Mouse (Mus musculus) kidney, embryonic 16.5 days (tissue): ENCODE measurements around the gene Ercc6. TPM values are rescaled to one million over a fixed set of nuclear protein-coding genes. Genes with fewer than 3 reads are reported as not detected.

Experiments
- ATAC-seq: fragments of 200-750 bp; cut with Nextera tagmentation; 2 replicates; pipeline ENCODE4 v1.8.0; 2017; ENCODE audit warnings: moderate TSS enrichment; ENCODE audit not compliant: low FRiP score, low TSS enrichment
- H3K27ac ChIP-seq: fragments of 300-500 bp; sonication (generic); 2 replicates; pipeline ENCODE4 v1.5.1; 2014; ENCODE audit warnings: low read length
- H3K27me3 ChIP-seq: fragments of 300-500 bp; sonication (generic); 2 replicates; pipeline ENCODE4 v1.6.1; 2014; ENCODE audit warnings: low read length, control low read depth, mixed read lengths; ENCODE audit not compliant: insufficient read depth
- H3K36me3 ChIP-seq: fragments of 300-500 bp; sonication (generic); 2 replicates; pipeline ENCODE4 v1.6.1; 2014; ENCODE audit warnings: low read length, control low read depth, mixed read lengths; ENCODE audit not compliant: insufficient read depth
- H3K4me1 ChIP-seq: fragments of 300-500 bp; sonication (generic); 2 replicates; pipeline ENCODE4 v1.6.1; 2014; ENCODE audit warnings: low read length, control low read depth, mixed read lengths; ENCODE audit not compliant: insufficient read depth
- H3K4me2 ChIP-seq: fragments of 300-500 bp; sonication (generic); replicated peaks from 2 replicates; pipeline ENCODE4 v1.6.1; 2014; ENCODE audit warnings: low read depth, low read length
- H3K4me3 ChIP-seq: fragments of 300-500 bp; sonication (generic); 2 replicates; pipeline ENCODE4 v1.5.1; 2014; ENCODE audit warnings: mild to moderate bottlenecking, low read length
- H3K9ac ChIP-seq: fragments of 300-500 bp; sonication (generic); replicated peaks from 2 replicates; pipeline ENCODE4 v1.6.1; 2014; ENCODE audit warnings: low read length
- H3K9me3 ChIP-seq: fragments of 300-500 bp; sonication (generic); 2 replicates; pipeline ENCODE4 v1.6.1; 2016; ENCODE audit warnings: low read length, control low read depth
- WGBS: fragments of 180-500 bp; shearing (Covaris S2); extraction: QIAGEN DNeasy Blood & Tissue Kit; methylation state at CpG from one replicate; pipeline ENCODE4 v1.1.7; 2014; 5-methylcytosine and 5-hydroxymethylcytosine counted together
- polyA plus RNA-seq: library from polyadenylated mRNA; unstranded; fragments of >200 nt; fragmentation: Nextera tagmentation; extraction: Ambion mirVana; gene quantifications from 2 replicates; pipeline ENCODE4 v1.2.1, GENCODE M21; 2015

Ercc6 gene
- polyA plus RNA-seq, 1 experiment from 2014 or later = 17.7 TPM

DNA sequence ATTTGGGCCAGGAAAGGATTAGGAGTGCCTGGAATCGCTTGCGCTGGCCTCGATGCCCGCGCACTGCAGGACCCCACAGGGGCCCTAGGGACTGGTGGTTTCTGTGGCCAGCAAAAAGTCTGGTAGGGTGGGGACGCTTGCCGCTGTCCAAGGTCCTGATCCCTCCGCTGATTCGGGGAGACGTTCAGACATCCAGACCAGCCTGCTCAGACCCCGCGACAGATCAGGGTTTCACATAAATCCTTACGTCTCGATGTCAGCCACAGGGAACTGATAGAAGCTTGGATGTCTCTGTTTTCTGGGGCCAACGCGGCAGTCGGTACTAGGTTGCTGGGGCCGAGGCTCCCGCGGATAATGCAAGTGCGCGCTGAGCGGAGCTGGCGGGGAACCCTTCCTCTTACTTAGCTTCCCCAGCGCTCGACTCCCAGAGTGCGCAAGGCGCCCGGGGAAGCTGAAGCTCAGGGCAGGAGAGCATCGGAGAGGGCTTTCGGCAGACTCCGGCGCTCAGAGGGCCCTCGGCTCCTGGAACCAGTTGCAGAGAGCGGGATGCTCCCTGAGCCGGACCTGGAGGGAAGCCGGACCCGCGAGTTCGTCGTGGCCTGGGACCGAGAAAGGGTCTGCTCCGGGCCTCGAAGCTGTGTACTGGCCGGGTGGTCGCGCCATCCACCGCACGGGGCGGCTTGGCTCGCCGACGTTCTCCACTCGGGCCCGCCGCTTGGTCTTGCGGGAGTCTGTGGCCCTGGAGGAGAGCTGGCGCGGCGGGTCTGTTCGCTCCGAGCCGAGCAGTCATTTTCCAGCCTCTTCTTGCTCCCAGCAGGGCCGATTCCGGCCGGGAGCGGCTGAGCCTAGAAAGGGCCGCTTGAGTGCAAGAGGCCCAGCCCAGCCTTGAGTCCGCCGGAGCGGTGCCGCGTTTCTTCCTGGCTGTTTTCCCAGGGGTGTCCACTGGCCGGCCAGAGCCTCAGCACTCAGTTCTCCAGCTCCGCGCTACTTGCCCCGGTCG lies 84.2 kb downstream of the Ercc6 start:
- H3K4me1 ChIP-seq = peaks cover 12% of the 10 kb centered on the region
- H3K9ac ChIP-seq = no peak overlapping the region
- WGBS = under 1% methylated on average over 74 of the region's 78 CpGs
- H3K4me3 ChIP-seq = peak overlapping the region; percentile 28
- no peak overlapping the region for H3K27ac ChIP-seq
- peak; percentile 89 for ATAC-seq
- peak overlapping the region; percentile 44 for H3K4me2 ChIP-seq
- H3K27me3 ChIP-seq = peaks cover 89% of the 10 kb centered on the region
- H3K9me3 ChIP-seq = no peaks in the 10 kb centered on the region
- H3K36me3 ChIP-seq = no peaks in the 10 kb centered on the region

DNA sequence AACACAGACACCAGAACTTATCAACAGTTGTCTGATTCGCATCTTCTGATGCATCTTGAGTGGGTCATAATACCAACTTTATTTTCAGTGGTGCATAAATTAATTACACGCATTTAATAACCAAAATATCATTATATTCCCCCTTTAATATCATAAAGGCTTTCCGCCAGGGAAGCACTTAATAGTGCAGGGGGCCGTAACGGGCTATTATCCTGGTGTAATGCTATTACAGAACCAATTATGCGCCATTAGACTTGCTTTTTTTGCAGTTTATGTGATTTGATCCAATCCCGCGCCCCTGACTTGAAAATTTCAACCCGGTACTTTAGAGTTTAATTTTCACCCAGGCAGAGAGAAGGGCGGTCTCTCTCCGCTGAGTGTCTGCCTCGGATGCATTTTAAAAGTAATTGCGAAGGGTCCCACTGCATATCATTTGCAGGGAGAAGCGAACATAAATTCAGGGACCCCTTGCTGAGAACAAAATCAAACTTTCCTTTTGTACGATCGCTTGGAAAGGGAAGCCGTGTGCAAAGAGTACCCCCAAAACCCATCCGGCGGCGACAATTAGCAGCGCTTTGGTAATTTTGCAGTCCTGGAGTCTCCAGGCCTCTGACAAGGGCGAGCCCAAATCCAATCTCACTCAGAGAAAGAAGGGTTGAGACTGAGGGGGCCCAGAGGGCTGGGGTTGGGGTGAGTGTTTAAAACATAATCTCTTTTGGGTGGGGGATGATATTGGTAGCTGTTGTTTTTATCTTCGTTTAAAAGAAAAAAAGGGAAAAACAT lies 85.3 kb downstream of the Ercc6 start:
- Histone ChIP-seq H3K36me3 (no peaks in the 10 kb centered on the region), H3K4me2 (no peak overlapping the region), H3K4me1 (peaks cover 12% of the 10 kb centered on the region), H3K27me3 (peaks cover 91% of the 10 kb centered on the region), H3K9ac (no peak overlapping the region), H3K9me3 (no peaks in the 10 kb centered on the region), H3K4me3 (no peak overlapping the region), H3K27ac (no peak overlapping the region)
- ATAC-seq = no peak
- 6% methylated on average over 23 of the region's 23 CpGs for WGBS

DNA sequence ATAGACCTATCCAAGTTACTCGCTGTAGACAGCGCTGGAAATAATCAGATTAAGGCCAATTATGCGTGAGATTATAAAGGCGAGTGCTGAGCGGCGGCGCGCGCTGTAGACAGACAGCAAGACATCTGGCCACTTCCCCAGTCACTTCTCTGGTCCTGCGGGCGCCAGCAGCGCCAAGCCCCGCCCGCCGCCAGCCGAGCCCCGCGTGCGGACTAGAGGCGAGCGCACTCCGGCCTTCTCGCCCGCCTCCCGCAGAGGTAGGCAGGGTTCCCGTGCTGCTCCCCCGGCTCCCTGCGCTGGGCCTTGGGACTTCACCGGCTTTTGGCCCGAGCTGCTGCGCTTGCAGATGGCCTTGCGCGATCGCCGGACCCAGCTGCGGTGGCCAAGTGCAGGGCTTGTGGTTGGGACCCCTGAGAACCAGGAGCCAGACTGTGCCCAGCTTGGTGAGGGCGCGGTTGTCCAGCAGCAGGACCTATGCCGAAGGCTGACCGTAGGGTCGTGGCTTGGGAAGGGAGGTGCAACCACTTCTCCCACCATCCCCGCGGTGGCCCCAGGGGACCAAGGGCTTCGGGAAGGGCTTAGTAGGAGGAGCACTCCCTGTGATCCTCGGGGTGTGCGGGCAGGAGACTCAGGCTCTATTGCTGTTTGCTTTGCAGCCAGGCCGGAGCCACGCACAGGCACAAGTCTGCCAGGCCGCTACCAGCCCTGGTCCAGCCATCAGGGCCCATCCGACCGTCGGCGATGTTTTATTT lies 86.1 kb downstream of the Ercc6 start, which contains the start of gene Prrxl1:
TSS of gene Prrxl1 (plus strand) at position 118 of the 752 bp plus-strand sequence.
- Histone ChIP-seq H3K9me3 (no peaks in the 10 kb centered on the region), H3K4me2 (peak within 1 kb of the TSS; percentile 30; the same call in 1 of the 2 replicates), H3K4me1 (peaks cover 12% of the 10 kb centered on the region), H3K27me3 (peaks cover 93% of the 10 kb centered on the region), H3K36me3 (no peaks in the 10 kb centered on the region), H3K9ac (no peak within 1 kb of the TSS), H3K4me3 (peak within 1 kb of the TSS; percentile 28), H3K27ac (no peak within 1 kb of the TSS)
- ATAC-seq = no peak
- WGBS = under 1% methylated on average over 53 of the region's 53 CpGs

DNA sequence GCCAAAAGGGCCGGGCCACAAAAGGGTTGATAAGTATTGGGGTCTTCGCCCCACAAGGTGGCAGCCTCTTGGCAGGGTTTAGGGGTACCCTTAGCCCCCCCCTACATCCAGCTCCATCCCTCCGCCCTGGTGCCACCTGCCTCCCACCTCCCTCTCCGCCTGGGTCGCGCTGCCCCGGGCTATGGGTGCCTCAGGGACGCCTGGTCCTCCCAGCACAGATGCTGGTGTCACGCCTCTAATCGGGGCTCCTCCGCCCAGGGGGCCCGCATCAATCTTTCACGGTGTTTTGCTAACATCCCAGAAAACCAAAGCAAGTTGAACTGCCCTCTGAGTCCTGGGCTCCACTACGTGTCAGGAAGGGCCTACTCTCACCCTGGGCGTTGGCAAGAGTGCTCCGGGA lies 86.8 kb downstream of the Ercc6 start:
- WGBS = 3% methylated on average over 16 of the region's 16 CpGs
- ATAC-seq = no peak
- H3K36me3 ChIP-seq = no peaks in the 10 kb centered on the region
- H3K4me2 ChIP-seq = no peak overlapping the region
- peaks cover 12% of the 10 kb centered on the region for H3K4me1 ChIP-seq
- peaks cover 92% of the 10 kb centered on the region for H3K27me3 ChIP-seq
- H3K4me3 ChIP-seq = no peak overlapping the region
- H3K9me3 ChIP-seq = no peaks in the 10 kb centered on the region
- no peak overlapping the region for H3K9ac ChIP-seq
- H3K27ac ChIP-seq = no peak overlapping the region

DNA sequence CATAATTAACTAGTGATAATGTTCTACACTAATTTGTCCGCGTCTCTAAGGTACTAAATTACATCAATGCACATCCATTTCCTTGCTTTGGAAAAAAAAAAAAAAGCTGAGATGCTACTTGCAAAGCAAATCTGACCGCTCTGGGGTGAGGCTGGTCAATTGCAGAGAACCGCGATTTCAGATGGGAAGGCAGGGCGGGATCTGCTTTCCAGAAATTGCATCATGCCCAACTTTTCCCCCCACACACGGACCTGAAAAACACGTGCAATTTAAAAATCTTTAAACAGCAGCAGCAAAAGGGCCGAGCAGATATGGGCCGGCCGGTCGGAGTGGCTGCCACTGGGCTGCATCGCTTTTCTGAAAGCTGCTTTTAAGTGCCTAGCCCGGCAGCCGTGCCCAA lies 92.2 kb downstream of the Ercc6 start:
- H3K4me3 ChIP-seq = no peak overlapping the region
- no peak for ATAC-seq
- no peak overlapping the region for H3K9ac ChIP-seq
- no peaks in the 10 kb centered on the region for H3K9me3 ChIP-seq
- no peaks in the 10 kb centered on the region for H3K36me3 ChIP-seq
- H3K4me2 ChIP-seq = no peak overlapping the region
- H3K27ac ChIP-seq = no peak overlapping the region
- H3K27me3 ChIP-seq = peaks cover 54% of the 10 kb centered on the region
- no peaks in the 10 kb centered on the region; the same call in 1 of the 2 replicates for H3K4me1 ChIP-seq
- WGBS = 55% methylated on average over 15 of the region's 15 CpGs

DNA sequence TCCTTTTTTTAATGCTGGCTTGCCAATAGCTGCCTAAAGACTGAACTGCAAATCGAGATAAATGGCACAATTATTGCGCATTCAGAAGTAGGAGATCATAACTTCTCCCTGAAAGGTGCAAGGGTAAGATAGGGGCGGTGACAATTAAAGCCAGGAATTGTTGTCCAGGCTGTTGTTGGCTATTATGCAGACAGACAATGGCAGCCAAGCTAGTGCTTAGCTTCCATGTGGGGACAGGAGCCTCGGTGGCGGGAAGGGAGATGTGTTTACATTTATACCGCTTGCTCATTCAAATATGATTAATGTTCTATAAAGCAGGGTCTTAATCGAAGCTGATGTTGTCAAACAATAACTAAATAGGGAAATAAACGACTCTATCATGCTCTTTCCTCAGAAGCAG lies 93.0 kb downstream of the Ercc6 start:
- H3K27ac ChIP-seq = no peak overlapping the region
- no peak overlapping the region for H3K4me3 ChIP-seq
- H3K27me3 ChIP-seq = peaks cover 46% of the 10 kb centered on the region
- 75% methylated on average over 8 of the region's 8 CpGs for WGBS
- no peak for ATAC-seq
- H3K36me3 ChIP-seq = no peaks in the 10 kb centered on the region
- no peaks in the 10 kb centered on the region for H3K9me3 ChIP-seq
- H3K4me1 ChIP-seq = no peaks in the 10 kb centered on the region; the same call in 1 of the 2 replicates
- no peak overlapping the region for H3K4me2 ChIP-seq
- H3K9ac ChIP-seq = no peak overlapping the region

DNA sequence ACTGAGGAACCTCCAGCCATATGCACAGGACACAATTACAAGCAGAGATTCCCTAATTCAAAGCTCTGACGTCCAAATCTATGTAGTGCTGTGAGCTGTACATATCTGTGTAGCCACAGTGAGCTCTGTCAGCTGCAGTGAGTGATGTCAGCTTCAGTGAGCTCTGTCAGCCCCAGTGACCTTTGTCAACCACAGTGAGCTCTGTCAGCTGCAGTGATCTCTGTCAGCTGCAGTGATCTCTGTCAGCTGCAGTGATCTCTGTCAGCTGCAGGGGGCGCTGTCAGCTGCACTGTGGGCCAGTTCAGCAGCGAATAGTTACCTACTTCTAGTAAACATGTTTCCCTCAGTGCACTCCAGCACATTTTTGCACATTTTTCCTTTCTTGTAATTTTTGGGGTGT lies 96.1 kb downstream of the Ercc6 start:
- no peak overlapping the region for H3K27ac ChIP-seq
- WGBS = 20% methylated on average over 3 of the region's 3 CpGs
- H3K9me3 ChIP-seq = no peaks in the 10 kb centered on the region
- H3K4me3 ChIP-seq = no peak overlapping the region
- H3K27me3 ChIP-seq = peaks cover 22% of the 10 kb centered on the region; the same call in 1 of the 2 replicates
- no peaks in the 10 kb centered on the region for H3K36me3 ChIP-seq
- H3K4me2 ChIP-seq = no peak overlapping the region
- no peak overlapping the region for H3K9ac ChIP-seq
- H3K4me1 ChIP-seq = no peaks in the 10 kb centered on the region; the same call in 1 of the 2 replicates
- ATAC-seq = peak; percentile 73

DNA sequence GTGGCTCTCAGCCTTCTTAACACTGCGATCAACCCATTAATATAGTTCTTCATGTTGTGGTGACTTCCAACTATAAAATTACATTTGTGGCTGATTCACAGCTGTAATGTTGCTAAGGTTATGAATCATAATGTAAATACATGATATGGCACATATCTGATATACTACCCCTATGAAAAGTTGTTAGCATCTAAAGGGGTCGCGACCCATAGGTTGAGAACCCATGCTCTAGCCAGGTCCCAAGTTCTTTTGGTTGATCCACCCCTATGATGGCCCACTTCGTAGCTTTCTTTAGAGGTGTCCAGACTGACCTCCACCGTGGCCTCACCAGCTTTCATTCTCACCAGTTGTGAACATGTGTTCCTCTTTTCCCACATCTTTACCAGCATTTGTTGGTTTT lies 103.9 kb downstream of the Ercc6 start:
- ATAC-seq = no peak
- Histone ChIP-seq H3K27ac (no peak overlapping the region), H3K9me3 (no peaks in the 10 kb centered on the region), H3K4me2 (no peak overlapping the region), H3K4me1 (no peaks in the 10 kb centered on the region), H3K9ac (no peak overlapping the region), H3K27me3 (no peaks in the 10 kb centered on the region), H3K4me3 (no peak overlapping the region), H3K36me3 (no peaks in the 10 kb centered on the region)
- WGBS = 89% methylated on average over 5 of the region's 5 CpGs

DNA sequence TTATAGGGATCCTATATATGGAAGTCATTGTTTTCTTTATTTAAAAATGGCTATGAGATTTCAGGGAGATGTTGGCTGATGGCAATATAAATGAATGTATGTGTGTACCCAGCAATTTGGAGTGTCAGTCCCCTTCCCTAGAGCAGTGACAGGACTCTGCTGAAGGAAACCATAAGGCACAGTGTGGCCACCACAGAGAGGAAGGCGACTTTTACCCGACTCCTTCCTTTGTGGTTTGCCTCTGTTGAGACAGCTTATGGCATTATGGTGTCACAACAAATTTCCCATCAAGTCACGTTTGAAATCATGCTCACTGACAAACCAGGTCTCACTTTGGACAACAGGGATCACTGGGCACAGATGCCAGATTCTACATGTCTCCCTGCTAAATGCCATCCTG lies 110.9 kb downstream of the Ercc6 start:
- 81% methylated on average over 3 of the region's 3 CpGs for WGBS
- no peaks in the 10 kb centered on the region for H3K4me1 ChIP-seq
- H3K4me3 ChIP-seq = no peak overlapping the region
- H3K9me3 ChIP-seq = no peaks in the 10 kb centered on the region
- no peak for ATAC-seq
- no peak overlapping the region for H3K27ac ChIP-seq
- H3K27me3 ChIP-seq = no peaks in the 10 kb centered on the region
- no peak overlapping the region for H3K9ac ChIP-seq
- no peak overlapping the region for H3K4me2 ChIP-seq
- no peaks in the 10 kb centered on the region for H3K36me3 ChIP-seq
